Mouse (Mus musculus): ENCODE results near the gene Mknk1. TPM values are rescaled to one million over a fixed set of nuclear protein-coding genes. Genes with fewer than 3 reads are reported as not detected.
A peak's percentile ranks its signal among the peaks of the same experiment; 100 is the strongest.

Gene Mknk1
- polyA plus RNA-seq, 1 experiment, result 15.3 TPM

DNA sequence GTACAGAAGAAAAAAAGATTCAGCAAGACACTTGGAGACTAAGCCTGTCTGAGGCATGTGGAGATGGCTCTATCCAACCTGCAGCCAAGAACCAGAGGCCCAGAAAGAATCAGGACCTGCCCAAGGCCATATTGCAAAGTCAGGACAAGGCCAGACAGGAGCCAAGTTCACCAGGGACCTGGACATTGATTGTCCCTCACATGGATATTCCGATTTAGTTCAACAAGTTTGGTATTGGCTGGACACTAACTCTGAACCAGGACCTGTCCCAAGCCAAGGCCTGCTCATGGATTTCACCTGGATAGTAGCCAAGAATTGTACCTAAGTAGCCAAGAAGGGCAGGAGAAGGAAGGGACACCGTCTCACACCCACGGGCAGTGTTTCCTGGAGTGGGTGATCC is 67.8 kb downstream of the Mknk1 start:
- no peaks in the 10 kb centered on the region for H3K79me3 ChIP-seq (ENCODE audit: low read depth)
- peaks cover 15% of the 10 kb centered on the region for H3K27me3 ChIP-seq (ENCODE audit: control insufficient read depth, insufficient read depth, insufficient read length)
- TF ChIP-seq CTCF (IDR thresholded peaks at IDR 0.05; ENCODE audit: control insufficient read depth, insufficient read depth, insufficient read length) (no peak), MYOD1 (IDR thresholded peaks at IDR 0.05; ENCODE audit: control insufficient read depth, insufficient read length, low read depth) (no peak), MAX (IDR thresholded peaks at IDR 0.05) (no peak)
- H3K79me2 ChIP-seq (ENCODE audit: control insufficient read depth, insufficient read depth), result no peaks in the 10 kb centered on the region
- no peaks in the 10 kb centered on the region for H3K36me3 ChIP-seq (ENCODE audit: control insufficient read depth, insufficient read depth)
- no peak overlapping the region for H3K4me3 ChIP-seq (ENCODE audit: insufficient read depth, poor library complexity, severe bottlenecking)
- no peak overlapping the region for H3ac ChIP-seq (ENCODE audit: control insufficient read depth, insufficient read length, low read depth)

DNA sequence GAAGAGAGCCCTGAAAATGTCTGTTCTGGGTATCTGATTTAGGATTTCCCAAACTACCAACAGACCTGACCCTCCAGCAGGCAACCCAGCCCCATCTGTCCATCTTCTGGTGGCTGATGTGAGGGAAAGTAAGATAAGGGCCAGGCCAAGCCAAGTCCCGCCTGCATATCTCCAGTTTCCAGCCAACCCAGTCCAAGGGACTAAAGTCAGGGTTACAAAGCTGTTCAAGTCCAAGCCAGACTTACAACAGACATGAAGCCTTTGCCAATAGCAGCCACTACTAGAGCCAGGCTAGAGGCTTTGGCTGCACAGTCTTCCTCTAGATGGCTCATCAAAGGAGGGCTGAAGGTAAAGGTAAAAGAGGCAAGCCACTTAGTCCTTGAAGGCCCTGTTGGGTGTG is 69.0 kb downstream of the Mknk1 start:
- Histone ChIP-seq H3K4me3 (ENCODE audit: insufficient read depth, poor library complexity, severe bottlenecking) (no peak overlapping the region), H3ac (ENCODE audit: control insufficient read depth, insufficient read length, low read depth) (no peak overlapping the region), H3K27me3 (ENCODE audit: control insufficient read depth, insufficient read depth, insufficient read length) (peaks cover 15% of the 10 kb centered on the region), H3K36me3 (ENCODE audit: control insufficient read depth, insufficient read depth) (no peaks in the 10 kb centered on the region), H3K79me3 (ENCODE audit: low read depth) (no peaks in the 10 kb centered on the region), H3K79me2 (ENCODE audit: control insufficient read depth, insufficient read depth) (no peaks in the 10 kb centered on the region)
- TF ChIP-seq MAX (IDR thresholded peaks at IDR 0.05), result no peak
- no peak for TF ChIP-seq MYOD1 (IDR thresholded peaks at IDR 0.05; ENCODE audit: control insufficient read depth, insufficient read length, low read depth)
- no peak for TF ChIP-seq MYOG (IDR thresholded peaks at IDR 0.05; ENCODE audit: control insufficient read depth, extremely low read depth, insufficient read length)
- no peak for TF ChIP-seq FOSL1 (IDR thresholded peaks at IDR 0.05; ENCODE audit: insufficient read depth, low read length, poor library complexity, severe bottlenecking)
- TF ChIP-seq USF1 (IDR thresholded peaks at IDR 0.05; ENCODE audit: low read depth), result no peak
- no peak for TF ChIP-seq CTCF (IDR thresholded peaks at IDR 0.05; ENCODE audit: control insufficient read depth, insufficient read depth, insufficient read length)
- TF ChIP-seq CEBPB (IDR thresholded peaks at IDR 0.05; ENCODE audit: low read depth), result no peak

DNA sequence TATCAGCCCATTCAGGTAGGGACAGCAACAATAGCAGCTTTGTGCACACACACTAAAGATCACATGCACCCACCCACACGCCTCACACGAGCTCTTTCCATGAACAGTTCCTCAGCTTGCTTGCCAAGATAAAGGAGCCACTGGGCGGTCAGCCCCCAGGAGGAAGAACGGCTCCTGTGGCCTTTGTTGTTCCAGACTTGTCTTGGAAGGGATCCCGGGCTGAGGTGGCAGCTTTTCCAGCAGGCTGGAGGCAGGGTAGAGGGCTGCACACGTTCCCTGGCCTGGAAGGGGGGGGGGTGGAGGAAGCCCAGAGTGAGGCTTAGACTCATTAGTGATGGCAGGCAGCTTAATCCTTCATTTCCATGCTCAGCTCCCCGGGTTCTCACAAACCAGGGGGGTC is 69.6 kb downstream of the Mknk1 start:
- H3K27me3 ChIP-seq (ENCODE audit: control insufficient read depth, insufficient read depth, insufficient read length), result peaks cover 15% of the 10 kb centered on the region
- TF ChIP-seq CTCF (IDR thresholded peaks at IDR 0.05; ENCODE audit: control insufficient read depth, insufficient read depth, insufficient read length) (no peak), MAX (IDR thresholded peaks at IDR 0.05) (no peak), MYOD1 (IDR thresholded peaks at IDR 0.05; ENCODE audit: control insufficient read depth, insufficient read length, low read depth) (no peak), CEBPB (IDR thresholded peaks at IDR 0.05; ENCODE audit: low read depth) (no peak), FOSL1 (IDR thresholded peaks at IDR 0.05; ENCODE audit: insufficient read depth, low read length, poor library complexity, severe bottlenecking) (no peak)
- H3K36me3 ChIP-seq (ENCODE audit: control insufficient read depth, insufficient read depth), result no peaks in the 10 kb centered on the region
- no peak overlapping the region for H3ac ChIP-seq (ENCODE audit: control insufficient read depth, insufficient read length, low read depth)
- no peaks in the 10 kb centered on the region for H3K79me3 ChIP-seq (ENCODE audit: low read depth)
- no peak overlapping the region for H3K4me3 ChIP-seq (ENCODE audit: insufficient read depth, poor library complexity, severe bottlenecking)
- no peaks in the 10 kb centered on the region for H3K79me2 ChIP-seq (ENCODE audit: control insufficient read depth, insufficient read depth)

DNA sequence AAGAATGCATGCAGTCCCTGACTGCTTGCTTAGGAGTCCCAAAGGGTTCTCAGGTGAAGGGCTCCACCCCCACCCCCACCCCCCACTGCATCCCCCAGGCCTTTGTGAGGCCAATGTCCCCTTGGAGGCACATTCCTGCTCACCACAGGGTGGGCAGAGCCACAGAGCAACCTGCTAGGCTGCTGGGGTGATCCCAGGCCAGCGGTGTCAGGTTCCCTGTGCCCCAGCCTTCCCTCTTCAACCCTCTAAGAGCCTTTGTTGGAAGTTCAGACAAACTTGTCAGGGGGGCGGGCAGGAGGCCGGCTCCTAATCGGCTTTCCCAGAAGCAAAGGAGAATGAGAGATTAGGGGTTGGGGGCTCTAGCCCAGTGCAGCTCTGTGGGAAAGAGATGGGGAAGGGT is 72.6 kb downstream of the Mknk1 start:
- Histone ChIP-seq H3K27me3 (ENCODE audit: control insufficient read depth, insufficient read depth, insufficient read length) (peaks cover 15% of the 10 kb centered on the region), H3K79me2 (ENCODE audit: control insufficient read depth, insufficient read depth) (no peaks in the 10 kb centered on the region), H3K36me3 (ENCODE audit: control insufficient read depth, insufficient read depth) (no peaks in the 10 kb centered on the region), H3K79me3 (ENCODE audit: low read depth) (no peaks in the 10 kb centered on the region), H3ac (ENCODE audit: control insufficient read depth, insufficient read length, low read depth) (no peak overlapping the region), H3K4me3 (ENCODE audit: insufficient read depth, poor library complexity, severe bottlenecking) (no peak overlapping the region)
- no peak for TF ChIP-seq USF1 (IDR thresholded peaks at IDR 0.05; ENCODE audit: low read depth)
- no peak for TF ChIP-seq CTCF (IDR thresholded peaks at IDR 0.05; ENCODE audit: control insufficient read depth, insufficient read depth, insufficient read length)
- TF ChIP-seq CEBPB (IDR thresholded peaks at IDR 0.05; ENCODE audit: low read depth), result no peak
- no peak for TF ChIP-seq MYOD1 (IDR thresholded peaks at IDR 0.05; ENCODE audit: control insufficient read depth, insufficient read length, low read depth)
- no peak for TF ChIP-seq MYOG (IDR thresholded peaks at IDR 0.05; ENCODE audit: control insufficient read depth, extremely low read depth, insufficient read length)
- TF ChIP-seq FOSL1 (IDR thresholded peaks at IDR 0.05; ENCODE audit: insufficient read depth, low read length, poor library complexity, severe bottlenecking), result no peak
- TF ChIP-seq MAX (IDR thresholded peaks at IDR 0.05), result no peak

- no peaks in the 10 kb centered on the region for H3K79me3 ChIP-seq (ENCODE audit: low read depth)
- TF ChIP-seq MAX (IDR thresholded peaks at IDR 0.05) (no peak), CTCF (IDR thresholded peaks at IDR 0.05; ENCODE audit: control insufficient read depth, insufficient read depth, insufficient read length) (no peak), USF1 (IDR thresholded peaks at IDR 0.05; ENCODE audit: low read depth) (no peak), MYOG (IDR thresholded peaks at IDR 0.05; ENCODE audit: control insufficient read depth, extremely low read depth, insufficient read length) (no peak), MYOD1 (IDR thresholded peaks at IDR 0.05; ENCODE audit: control insufficient read depth, insufficient read length, low read depth) (no peak), FOSL1 (IDR thresholded peaks at IDR 0.05; ENCODE audit: insufficient read depth, low read length, poor library complexity, severe bottlenecking) (no peak), CEBPB (IDR thresholded peaks at IDR 0.05; ENCODE audit: low read depth) (no peak)
- H3K79me2 ChIP-seq (ENCODE audit: control insufficient read depth, insufficient read depth), result no peaks in the 10 kb centered on the region
- no peaks in the 10 kb centered on the region for H3K27me3 ChIP-seq (ENCODE audit: control insufficient read depth, insufficient read depth, insufficient read length)
- no peak overlapping the region for H3K4me3 ChIP-seq (ENCODE audit: insufficient read depth, poor library complexity, severe bottlenecking)
- no peaks in the 10 kb centered on the region for H3K36me3 ChIP-seq (ENCODE audit: control insufficient read depth, insufficient read depth)
- H3ac ChIP-seq (ENCODE audit: control insufficient read depth, insufficient read length, low read depth), result no peak overlapping the region
Observed at GRCm38 (mm10) chr4:115919911-115920310, 80.9 kb downstream of the Mknk1 start.

GRCm38 (mm10) chr4:115922688-115923087 is 83.7 kb downstream of the Mknk1 start:
- Histone ChIP-seq H3K4me3 (ENCODE audit: insufficient read depth, poor library complexity, severe bottlenecking) (no peak overlapping the region), H3K79me3 (ENCODE audit: low read depth) (no peaks in the 10 kb centered on the region), H3K36me3 (ENCODE audit: control insufficient read depth, insufficient read depth) (no peaks in the 10 kb centered on the region), H3K79me2 (ENCODE audit: control insufficient read depth, insufficient read depth) (no peaks in the 10 kb centered on the region), H3ac (ENCODE audit: control insufficient read depth, insufficient read length, low read depth) (no peak overlapping the region), H3K27me3 (ENCODE audit: control insufficient read depth, insufficient read depth, insufficient read length) (no peaks in the 10 kb centered on the region)
- TF ChIP-seq FOSL1 (IDR thresholded peaks at IDR 0.05; ENCODE audit: insufficient read depth, low read length, poor library complexity, severe bottlenecking), result peak; percentile 52
- no peak for TF ChIP-seq MYOD1 (IDR thresholded peaks at IDR 0.05; ENCODE audit: control insufficient read depth, insufficient read length, low read depth)
- TF ChIP-seq CEBPB (IDR thresholded peaks at IDR 0.05; ENCODE audit: low read depth), result peak; percentile 68
- no peak for TF ChIP-seq MYOG (IDR thresholded peaks at IDR 0.05; ENCODE audit: control insufficient read depth, extremely low read depth, insufficient read length)
- TF ChIP-seq USF1 (IDR thresholded peaks at IDR 0.05; ENCODE audit: low read depth), result no peak
- no peak for TF ChIP-seq MAX (IDR thresholded peaks at IDR 0.05)
